Mouse (Mus musculus) kidney, postnatal 25 days (tissue): Measurements from ENCODE around the gene Olfr1378.

ENCODE experiments used
- DNase-seq, 2 experiments: peaks; one replicate each; pipeline ENCODE4 v3.0.0; 2021; ENCODE audit warnings: mixed read lengths in 2 of 2

The Olfr1378 gene

DNA sequence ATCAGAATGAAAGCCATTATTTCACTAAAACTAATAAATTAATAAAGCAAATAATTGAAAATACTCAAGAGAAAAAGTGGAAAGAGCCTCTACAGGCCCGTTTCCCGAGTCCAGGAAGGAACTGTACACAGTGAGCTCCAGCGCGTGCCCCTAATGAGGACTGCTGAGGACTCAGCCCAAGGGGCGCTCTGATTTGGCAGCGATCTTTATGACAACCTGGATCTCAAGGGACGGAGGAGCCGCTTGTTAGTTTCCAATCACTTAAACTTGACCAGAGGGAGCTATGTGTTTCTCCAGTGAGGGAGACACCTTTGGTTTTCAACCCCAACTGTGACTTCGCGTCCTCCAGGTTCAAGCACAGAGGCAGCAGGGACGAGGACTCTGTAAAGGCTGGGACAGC is at the start of gene Olfr1378:
Gene Olfr1378, plus strand, starts transcription at position 301 of the 400 bp plus-strand sequence.
- DNase-seq = no peak

- no peak for DNase-seq
Observed at GRCm38 (mm10) chr11:50930469-50931014, 35.8 kb upstream of the Olfr1378 start.

DNA sequence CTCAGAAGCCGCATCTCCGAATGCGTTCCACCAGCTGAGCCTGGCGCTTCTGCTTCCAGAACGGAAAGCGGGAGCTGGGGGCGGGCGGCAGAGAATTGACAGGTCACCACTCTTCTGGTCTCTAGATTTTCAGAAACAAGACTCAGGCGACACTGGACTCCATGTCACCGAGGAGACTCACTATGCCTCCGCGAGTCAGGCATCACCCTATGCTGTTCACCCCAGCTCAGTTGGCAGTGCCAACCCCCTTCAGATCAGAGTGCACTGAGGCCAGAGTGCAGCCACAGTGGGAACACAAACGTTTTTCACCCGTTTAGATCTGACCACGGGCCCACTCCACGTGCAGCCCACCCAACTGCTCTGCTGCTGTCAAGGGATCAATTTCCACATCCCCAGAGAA is 35.3 kb upstream of the Olfr1378 start:
- peak; percentile 35 to 63 for DNase-seq

DNA sequence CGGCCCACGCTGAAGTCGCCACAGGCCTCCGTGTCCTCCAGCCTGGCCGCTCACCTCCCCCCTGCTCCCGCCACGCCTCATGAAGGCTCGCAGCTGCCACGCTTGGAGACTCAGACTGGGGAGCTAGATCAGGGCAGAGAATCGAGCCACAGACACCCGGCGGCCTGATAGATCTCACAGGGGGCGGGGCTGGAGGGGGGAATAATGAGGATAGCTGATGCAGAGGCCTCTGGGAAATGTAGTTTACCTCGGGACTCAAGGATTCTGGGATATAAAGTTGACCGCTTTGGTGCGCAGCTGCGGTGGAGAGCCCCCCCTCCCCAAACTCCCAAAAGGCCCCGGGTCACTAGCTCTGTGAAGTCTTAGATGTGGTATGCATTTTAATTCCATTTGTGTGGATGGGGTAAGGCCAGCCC is 34.9 kb upstream of the Olfr1378 start, which contains the start of gene Zfp354b:
Gene Zfp354b, minus strand, starts transcription at position 183 of the 416 bp plus-strand sequence.
- DNase-seq = peak; percentile 91 to 92

GRCm38 (mm10) chr11:50932040-50932439 is 34.3 kb upstream of the Olfr1378 start:
- DNase-seq = no peak

DNA sequence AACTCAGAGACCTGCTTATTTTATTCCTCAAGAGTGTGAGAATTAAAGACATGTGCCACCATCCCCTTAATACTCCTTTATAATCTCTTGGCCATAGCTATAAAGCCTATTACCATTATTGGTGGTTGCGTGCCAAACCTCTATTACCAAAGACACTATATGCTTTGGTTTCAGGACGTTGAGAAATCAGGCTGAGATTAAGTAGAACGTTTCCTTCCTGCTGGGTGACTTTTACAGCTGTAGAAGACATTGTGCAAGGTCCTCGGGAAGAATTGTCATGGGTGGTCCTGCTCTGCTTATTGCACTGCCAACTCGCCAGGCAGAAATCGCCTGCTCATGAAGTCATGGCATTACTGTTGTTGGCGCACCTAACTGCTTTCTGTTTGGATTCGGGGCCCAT is 27.9 kb upstream of the Olfr1378 start:
- no peak for DNase-seq

DNA sequence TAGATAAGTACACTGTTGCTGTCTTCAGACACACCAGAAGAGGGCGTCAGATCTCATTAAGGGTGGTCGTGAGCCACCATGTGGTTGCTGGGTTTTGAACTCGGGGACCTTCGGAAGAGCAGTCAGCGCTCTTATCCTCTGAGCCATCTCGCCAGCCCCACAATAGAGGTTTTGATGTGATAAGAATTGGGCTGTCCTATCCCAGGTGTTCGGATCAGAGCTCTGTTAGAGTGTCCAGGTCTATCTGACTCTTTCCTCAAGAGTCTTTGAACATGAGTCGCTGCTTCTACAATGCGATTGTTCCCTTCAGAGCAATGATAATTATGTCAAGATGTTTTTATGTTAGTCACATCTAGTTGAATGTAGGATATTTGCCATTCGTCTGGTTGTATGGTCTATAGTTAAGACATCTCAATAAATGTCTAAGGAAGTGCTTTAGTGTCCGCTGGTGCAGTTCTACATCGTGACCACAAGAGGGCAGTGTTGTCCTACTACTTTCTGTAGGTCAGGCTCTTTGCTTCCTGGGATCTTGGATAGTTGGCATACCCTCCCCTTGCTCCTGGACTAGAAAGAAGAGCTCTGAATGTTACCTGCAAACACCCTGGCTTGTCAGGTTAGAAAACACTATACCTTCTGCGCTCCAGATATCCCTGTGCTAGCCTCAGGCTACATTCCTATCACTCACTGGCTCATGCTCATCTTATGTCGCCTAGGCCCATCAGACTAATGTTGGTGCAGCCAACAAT is 26.5 kb upstream of the Olfr1378 start:
- DNase-seq = peak; percentile 30 to 48

DNA sequence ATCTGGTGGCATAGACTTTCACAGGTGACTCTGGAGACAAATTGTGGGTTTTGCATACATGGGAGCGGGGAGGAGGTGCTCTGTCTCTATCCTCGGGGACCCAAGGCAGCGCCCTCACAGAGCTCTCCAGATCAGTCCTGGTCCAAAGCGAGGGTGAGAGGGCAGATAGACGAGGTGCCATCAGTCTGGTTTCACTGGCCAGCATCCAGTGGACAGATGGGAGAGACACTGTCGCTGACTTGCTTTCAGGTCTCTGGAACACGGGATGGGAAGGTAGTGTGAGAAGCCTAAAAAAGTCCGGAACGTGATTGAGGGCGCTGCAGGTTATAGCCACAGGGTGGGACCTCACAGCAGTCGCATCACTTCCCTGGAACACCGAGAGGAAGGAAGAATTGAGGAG is 23.9 kb upstream of the Olfr1378 start:
- DNase-seq = no peak

GRCm38 (mm10) chr11:50943506-50943905 is 22.8 kb upstream of the Olfr1378 start, which contains the start of gene 4933414I15Rik:
TSS of gene 4933414I15Rik (minus strand) at chr11:50943765.
- DNase-seq = no peak

DNA sequence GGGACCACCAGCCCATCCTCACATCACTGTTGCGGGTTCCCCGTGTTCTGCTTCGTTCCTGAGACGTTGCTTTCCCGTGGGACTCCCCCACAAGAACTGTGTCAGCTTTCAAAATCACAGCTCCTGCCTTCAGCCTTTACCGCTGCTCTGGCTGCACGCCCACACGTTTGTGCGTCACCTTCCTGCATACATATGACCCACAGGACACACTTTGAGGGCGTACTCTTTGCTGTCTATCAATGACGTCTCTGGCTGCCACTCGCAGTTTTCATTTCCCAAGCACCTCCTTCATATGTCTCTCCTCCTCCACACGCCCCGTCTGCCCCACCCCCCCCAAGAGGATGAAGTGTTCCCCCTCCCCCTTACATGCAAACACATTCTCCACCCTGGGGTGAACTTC is 14.0 kb upstream of the Olfr1378 start:
- peak in 1 of 2 experiments; percentile 17 for DNase-seq

GRCm38 (mm10) chr11:50953665-50954064 is 12.7 kb upstream of the Olfr1378 start, which contains the start of gene Prop1:
TSS of gene Prop1 (minus strand) at chr11:50953765.
- DNase-seq = no peak

DNA sequence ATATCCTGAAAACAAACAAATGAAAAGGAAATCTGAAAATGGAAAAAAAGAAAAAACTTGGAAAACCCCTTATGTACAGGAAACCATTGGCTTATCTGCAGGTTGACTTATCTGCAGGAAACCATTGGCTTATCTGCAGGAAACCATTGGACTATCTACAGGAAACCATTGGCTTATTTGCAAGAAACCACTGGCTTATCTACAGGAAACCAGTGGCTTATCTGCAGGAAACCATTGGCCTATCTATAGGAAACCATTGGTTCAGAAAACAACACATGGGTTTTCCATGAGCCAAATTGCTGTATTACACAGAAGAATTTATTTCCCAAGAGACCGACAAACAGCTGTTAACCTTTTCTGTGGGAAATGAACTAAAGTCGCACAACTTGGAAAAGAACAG is 1.4 kb upstream of the Olfr1378 start:
- no peak for DNase-seq

- DNase-seq = no peak
Observed at GRCm38 (mm10) chr11:50977216-50977615, 10.9 kb downstream of the Olfr1378 start.

DNA sequence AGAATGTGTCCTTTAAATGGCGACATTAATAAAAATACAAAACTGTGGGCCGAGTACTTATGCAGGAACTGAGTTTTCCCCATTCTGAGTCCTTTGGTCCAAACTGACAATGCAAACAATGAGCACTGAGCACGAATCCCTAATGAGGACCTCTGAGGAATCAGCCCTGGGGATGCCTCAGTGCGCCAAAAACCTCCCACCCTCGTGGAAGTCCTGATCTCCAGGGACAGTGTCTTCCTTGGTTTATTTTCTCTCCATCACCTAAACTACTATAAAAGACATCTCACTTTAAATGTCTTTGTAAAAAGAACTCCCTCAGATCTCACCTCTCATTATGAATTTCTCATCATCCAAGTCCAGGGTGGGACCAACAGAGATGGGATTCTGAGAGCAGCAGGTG is 15.3 kb downstream of the Olfr1378 start, which contains the start of gene Olfr1377:
Gene Olfr1377, plus strand, starts transcription at position 301 of the 400 bp plus-strand sequence.
- no peak for DNase-seq

- DNase-seq = no peak
Observed at GRCm38 (mm10) chr11:51003296-51003695, 37.0 kb downstream of the Olfr1378 start, which contains the start of gene Olfr51. TSS of gene Olfr51 (plus strand) at chr11:51003596.

DNA sequence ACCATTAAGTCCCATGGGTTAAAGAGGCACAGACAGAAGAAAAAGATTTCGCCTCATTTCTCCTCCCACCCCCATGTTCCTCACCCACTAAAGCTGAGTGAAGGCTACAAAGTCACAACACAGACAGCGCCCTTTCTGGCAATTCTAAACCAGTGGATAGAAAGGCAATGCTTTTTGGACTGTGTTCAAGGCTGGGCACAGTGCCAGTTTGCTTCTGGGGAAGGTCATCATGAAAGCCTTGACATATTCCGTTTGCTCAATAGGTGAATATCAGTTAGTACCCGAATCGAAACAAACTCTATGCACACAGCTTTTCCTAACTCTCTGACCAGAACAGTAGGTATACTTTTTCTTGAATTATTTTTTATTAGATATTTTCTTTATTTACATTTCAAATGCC is 45.5 kb downstream of the Olfr1378 start:
- peak; percentile 68 to 69 for DNase-seq

- no peak for DNase-seq
Observed at GRCm38 (mm10) chr11:51013936-51014335, 47.6 kb downstream of the Olfr1378 start, which contains the start of gene Olfr54. TSS of gene Olfr54 (plus strand) at chr11:51014236.

GRCm38 (mm10) chr11:51016341-51016740 is 50.0 kb downstream of the Olfr1378 start:
- DNase-seq = no peak
